Mouse (Mus musculus) heart, postnatal 14 days (tissue): ENCODE data around the gene Svs2. TPM values are rescaled to one million over a fixed set of nuclear protein-coding genes. Genes with fewer than 3 reads are reported as not detected.
"Not testable (repeated sequence)": the region's sequence is repeated elsewhere in the genome, so short reads cannot be mapped to it uniquely, and the experiment has no call there.

ENCODE experiments used
- DNase-seq, 2 experiments: peaks; one replicate each; pipeline ENCODE4 v3.0.0; 2021 to 2022
- intact Hi-C: fragments of 180-260 bp; cut with DNase I; formaldehyde crosslinking; loops from one replicate; pipeline ENCODE4 v1.15.1; 2025
- long read RNA-seq, 2 experiments: library from polyadenylated mRNA; stranded (forward); transcript quantifications; one replicate each; pipeline ENCODE4 v2.0.0; 2021
- total RNA-seq, 2 experiments: library from RNA; stranded (reverse); gene quantifications; 2 replicates each; pipeline ENCODE4 v1.2.3; 2021

The Svs2 gene
- not detected for total RNA-seq
- long read RNA-seq, experiment 1: 0 reads
- long read RNA-seq, experiment 2: 0 reads

- intact Hi-C loops: no loop called here
These were observed at the start of gene Svs2 for GRCm38 (mm10) chr2:164238366-164238765. Gene Svs2, minus strand, starts transcription at chr2:164238466.

DNA sequence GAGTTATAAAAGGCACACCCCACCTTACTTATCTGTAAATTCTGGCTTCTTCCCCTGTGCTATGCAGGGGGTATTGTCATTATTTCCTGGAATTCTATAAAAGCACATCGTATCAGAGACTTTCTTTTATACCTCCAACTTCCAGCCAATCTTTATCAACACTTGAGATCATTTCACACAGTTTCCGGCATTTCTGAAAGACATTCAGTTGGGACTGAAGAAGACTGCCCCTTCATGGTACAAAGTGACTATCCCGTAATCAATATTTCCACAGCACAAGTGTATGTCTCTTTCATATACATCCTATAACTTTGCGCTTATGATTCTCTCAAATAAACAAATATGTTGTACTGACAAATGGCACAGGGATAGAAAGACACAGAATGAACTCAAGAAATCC, 40.1 kb upstream of the Svs2 start, which contains the start of gene Svs4:
Svs4 (minus strand) TSS at position 101 of the 400 bp plus-strand sequence.
- no peak for DNase-seq
- intact Hi-C loops: no loop called here

More at GRCm38 (mm10) chr2:164238366-164238765, at the start of gene Svs2:
- DNase-seq: no peak

DNA sequence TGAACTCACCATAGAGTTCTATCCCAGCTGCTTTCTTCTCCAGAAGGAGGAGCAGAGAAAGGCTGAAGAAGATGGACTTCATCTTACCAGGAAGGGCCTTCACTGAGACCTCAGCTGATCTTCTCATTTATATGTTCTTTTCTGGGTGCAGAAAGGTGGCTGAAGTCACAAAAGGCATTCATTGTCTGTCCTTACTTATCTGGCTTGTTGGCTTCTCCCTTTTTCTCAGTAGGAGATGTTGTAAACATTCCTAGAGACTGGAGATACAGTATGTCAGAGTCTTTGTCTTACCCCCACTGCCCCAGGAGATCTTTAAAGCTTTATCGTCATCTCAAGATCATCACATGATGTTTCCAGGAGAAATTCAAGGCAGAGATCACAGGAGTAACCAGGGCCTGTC, 18.3 kb upstream of the Svs2 start, which contains the start of gene Svs3b:
Svs3b (minus strand) TSS at position 101 of the 400 bp plus-strand sequence.
- DNase-seq, intact Hi-C loops: not testable (repeated sequence)

GRCm38 (mm10) chr2:164232671-164233070, 5.6 kb downstream of the Svs2 start:
- no peak for DNase-seq
- intact Hi-C loops: no loop called here

- no peak for DNase-seq
- intact Hi-C loops: no loop called here
These were observed 9.8 kb downstream of the Svs2 start for GRCm38 (mm10) chr2:164228361-164229070.

DNA sequence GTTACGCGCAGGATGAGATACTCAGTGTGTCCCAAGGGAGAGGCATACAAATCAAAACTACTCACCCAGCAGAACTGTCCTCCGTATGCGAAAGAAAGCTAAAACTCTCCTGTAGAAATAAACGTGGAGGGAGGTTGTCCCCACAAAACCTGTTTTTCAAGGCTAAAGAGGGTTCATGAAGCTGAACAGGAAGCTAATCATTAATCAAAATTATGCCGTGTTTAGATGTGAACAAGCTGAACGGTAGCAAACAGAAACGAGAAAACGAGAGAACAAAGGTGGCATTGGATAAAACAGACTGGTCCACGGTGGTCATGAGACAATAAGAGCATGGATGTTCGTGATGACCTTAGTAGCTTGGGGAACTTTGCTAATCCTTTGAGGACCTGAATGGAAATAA, 16.7 kb downstream of the Svs2 start, which contains the start of gene Wfdc15b:
Wfdc15b (minus strand) TSS at position 139 of the 400 bp plus-strand sequence.
- DNase-seq: no peak
- intact Hi-C loops: no loop called here

DNA sequence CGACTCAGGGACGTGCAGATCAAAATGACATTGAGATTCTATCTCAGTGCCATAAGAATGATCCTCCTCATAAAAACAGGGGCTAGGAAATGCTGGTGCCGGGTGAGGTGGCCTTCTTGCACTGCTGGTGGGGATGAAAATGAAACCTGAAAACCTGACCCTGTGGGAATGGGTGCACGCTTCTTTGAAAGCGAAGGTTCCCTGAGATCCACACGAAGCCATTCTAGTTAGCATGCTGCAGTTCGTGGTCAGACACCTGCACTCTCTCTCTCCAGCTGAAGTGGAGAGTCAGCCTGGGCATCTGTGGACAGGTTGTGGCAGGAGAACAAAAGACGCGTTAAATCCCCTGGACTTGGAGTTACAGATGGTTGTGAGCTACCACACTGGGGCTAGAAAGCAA, 19.0 kb downstream of the Svs2 start:
- no peak for DNase-seq
- intact Hi-C loops: no loop called here

DNA sequence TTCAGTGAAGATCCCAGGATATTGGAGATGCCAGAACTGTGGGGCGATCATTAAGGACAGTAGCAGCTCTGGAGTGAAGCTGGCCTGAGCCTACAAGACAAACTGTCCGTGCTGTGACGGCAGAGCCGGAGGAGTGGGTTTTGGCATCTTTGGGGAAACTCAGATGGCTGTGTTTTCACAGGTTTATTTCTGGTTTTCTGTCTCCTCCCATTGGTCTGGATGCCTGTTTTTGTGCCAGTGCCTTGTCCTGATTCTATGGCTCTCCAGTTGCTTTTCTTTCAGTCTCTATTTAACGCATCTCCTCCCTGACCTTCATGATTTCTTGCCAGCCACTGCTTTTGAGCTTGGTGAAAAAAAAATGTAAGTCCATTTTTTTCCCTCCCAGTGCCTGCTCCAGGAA, 25.6 kb downstream of the Svs2 start:
- DNase-seq: no peak

GRCm38 (mm10) chr2:164210892-164211291, 27.4 kb downstream of the Svs2 start:
- intact Hi-C loops: no loop called here
- DNase-seq: no peak

More for the DNA sequence above, 25.6 kb downstream of the Svs2 start:
- intact Hi-C loops: no loop called here

- DNase-seq: no peak
- intact Hi-C loops: no loop called here
These were observed 31.6 kb downstream of the Svs2 start for GRCm38 (mm10) chr2:164206676-164207075.

DNA sequence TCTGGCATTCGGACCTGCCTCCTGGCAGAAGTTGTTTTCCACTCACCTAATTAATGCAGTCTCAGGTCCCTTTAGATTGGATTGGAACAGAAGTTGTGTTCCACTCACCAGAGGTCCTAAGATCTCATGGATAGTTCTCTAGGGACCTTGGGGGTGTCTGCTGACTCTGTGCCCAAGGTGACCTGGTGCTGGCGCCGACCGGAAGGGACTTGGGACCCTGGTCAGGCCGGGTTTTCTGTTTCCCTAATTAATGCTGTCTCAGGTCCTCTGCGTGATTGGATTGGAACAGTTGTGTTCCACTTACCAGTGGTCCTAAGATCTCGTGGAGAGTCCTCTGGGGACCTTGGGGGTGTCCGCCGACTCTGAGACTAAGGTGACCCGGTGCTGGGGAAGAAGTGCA, 32.3 kb downstream of the Svs2 start:
- intact Hi-C loops, DNase-seq: not testable (repeated sequence)

GRCm38 (mm10) chr2:164199626-164200327, 38.5 kb downstream of the Svs2 start, which contains the start of gene Wfdc15a:
Gene Wfdc15a, minus strand, starts transcription at chr2:164200130.
- intact Hi-C loops: no loop called here
- DNase-seq: no peak

DNA sequence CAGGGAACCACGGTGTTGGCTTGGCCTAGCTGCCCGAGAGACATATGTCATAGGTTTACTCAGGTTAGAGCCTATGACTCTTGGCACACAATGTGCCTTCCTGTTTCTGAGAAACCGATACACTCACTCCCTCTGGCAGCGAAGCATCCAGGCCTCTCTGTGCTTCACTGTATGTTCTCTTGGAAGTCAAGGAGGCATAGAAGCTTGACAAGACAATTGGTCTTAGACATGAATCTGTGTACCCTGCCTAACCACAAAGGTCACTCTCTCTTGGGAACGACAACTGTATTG, 41.6 kb downstream of the Svs2 start:
- intact Hi-C loops: no loop called here
- no peak for DNase-seq

DNA sequence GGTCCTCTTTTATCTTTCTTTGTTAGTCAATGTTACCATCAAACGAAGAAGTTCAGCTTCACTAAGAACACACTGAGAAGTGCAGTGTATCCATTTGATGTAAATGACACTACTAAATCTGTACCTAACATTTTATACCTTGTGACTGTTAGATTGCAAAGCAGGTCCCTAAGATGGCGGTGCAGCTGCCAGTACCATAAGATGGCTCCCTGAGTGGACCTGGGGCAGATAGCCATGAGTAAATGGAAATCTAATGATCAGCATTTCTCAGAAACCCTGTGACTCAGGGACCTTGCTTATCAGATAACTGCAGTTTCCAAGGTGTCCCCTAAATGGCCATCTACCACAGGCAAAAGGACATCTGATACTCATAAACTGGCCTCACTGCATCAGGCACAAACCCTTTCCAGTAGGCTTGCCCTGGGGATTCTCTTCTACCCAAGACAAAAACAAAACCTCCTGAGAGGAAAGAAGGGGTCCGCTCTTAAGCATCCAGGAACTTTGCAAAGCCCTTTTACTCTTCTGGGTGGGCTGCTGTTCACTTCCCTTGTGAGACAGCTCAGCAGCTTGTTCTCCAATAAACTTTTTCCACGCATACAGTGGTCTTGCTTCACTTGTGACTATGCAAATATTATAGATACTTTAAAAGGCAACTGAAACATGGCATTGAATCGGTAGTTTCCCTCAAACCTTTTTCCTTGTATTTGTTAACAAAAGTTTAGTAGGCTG, 42.1 kb downstream of the Svs2 start:
- no peak for DNase-seq
- intact Hi-C loops: no loop called here

DNA sequence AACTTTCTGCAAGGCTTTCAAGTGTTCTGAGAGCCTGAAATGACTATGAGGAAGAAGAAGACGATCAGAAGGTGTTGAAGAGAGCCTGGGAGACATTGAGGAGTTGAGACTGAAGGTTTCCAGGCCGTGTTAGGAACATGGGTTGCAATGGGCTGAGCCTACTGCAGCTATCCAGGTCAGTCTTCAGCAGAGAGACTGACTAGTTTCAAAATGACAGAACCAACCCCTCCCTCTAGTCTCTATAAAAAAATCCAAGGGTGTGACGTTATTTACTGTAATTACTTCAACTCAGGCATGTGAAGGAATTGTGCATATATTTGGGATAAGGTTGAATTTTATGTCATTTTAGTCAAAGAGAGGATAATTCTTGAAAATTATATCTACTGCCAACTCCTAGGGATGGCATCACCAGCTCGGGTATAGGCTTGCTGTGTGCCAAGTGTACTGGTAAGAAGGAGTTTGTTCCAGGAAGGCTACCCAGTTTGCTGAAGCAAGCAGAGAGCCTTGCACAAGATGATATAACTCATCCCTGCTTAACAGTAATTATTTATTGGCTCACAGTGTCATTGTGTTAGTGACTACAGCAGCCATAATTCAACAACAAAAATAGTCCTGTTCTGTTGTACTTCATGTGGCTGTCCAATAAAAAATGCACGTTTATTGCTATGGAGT, 43.2 kb downstream of the Svs2 start:
- DNase-seq: no peak
- intact Hi-C loops: no loop called here

DNA sequence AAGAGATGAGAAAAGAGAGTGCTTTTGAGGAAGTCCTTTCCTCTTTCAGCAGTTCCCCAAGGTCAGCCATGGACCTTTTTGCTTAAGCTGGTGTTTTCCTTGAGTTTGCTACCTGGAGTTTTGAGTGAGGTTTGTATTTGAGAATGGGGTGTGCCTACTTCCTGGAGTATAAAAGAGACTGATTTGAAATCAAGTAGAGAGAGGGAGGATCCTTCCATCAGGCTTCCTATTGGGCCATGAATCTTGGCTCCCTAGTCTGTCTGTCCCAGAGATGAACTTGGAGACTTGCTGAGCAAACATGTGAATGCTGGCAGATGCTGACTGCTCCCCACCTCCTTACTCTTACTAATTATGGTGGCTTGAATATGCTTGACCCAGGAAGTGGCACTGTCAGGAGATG, 46.0 kb downstream of the Svs2 start:
- intact Hi-C loops: no loop called here
- no peak for DNase-seq

GRCm38 (mm10) chr2:164190576-164190975, 47.7 kb downstream of the Svs2 start, which contains the start of gene Wfdc12:
Gene Wfdc12, minus strand, starts transcription at chr2:164190608.
- no peak for DNase-seq
- intact Hi-C loops: no loop called here

DNA sequence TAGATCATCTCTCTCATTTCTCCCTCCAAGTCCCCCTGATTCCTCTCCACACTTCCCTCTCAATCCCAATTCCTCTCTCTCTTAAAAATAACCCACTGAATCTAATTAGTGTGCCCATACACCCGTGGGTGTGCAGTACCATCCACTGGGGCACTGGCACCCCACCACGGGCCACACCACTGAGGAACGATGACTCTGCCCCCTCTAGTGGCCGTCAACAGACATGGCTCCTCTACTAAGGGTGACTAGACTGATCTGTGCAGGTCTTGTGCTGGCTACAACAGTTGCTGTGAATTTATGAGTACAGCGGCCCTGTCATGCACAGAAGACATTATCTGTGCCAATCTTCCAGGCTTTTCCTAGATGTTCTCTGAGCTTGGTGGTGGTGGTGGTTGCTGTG, 49.5 kb downstream of the Svs2 start:
- intact Hi-C loops: no loop called here
- no peak for DNase-seq
